Mouse (Mus musculus): ENCODE measurements around the gene Atp6v1c2. TPM values are rescaled to one million over a fixed set of nuclear protein-coding genes. Genes with fewer than 3 reads are reported as not detected.

Gene Atp6v1c2
- 0.35 and 0.51 TPM in 2 replicates for polyA plus RNA-seq (2015; fragmentation: Nextera tagmentation; extraction: Ambion mirVana)

- peaks cover 32% of the 10 kb centered on the region for H3K27me3 ChIP-seq
- peaks cover 10% of the 10 kb centered on the region for H3K4me1 ChIP-seq (replicated peaks)
- 65% methylated on average over 3 of the region's 3 CpGs for WGBS
Observed at GRCm38 (mm10) chr12:17329259-17329658, at the start of gene Atp6v1c2. Gene Atp6v1c2 (minus strand): TSS chr12:17329359.

GRCm38 (mm10) chr12:17376521-17376920 is 47.4 kb upstream of the Atp6v1c2 start:
- no peaks in the 10 kb centered on the region for H3K9me3 ChIP-seq (replicated peaks)
- H3K27me3 ChIP-seq: no peaks in the 10 kb centered on the region
- no peak overlapping the region for H3K4me2 ChIP-seq
- no peak for ATAC-seq (replicated peaks; ENCODE audit: insufficient number of reproducible peaks, insufficient read depth, low FRiP score, low read depth)
- WGBS: 89% methylated on average over 6 of the region's 6 CpGs
- no peak overlapping the region for H3K4me3 ChIP-seq
- peaks cover 34% of the 10 kb centered on the region; the same call in 1 of the 2 replicates for H3K36me3 ChIP-seq
- no peak overlapping the region for H3K27ac ChIP-seq
- H3K4me1 ChIP-seq (replicated peaks): no peaks in the 10 kb centered on the region
- H3K9ac ChIP-seq: no peak overlapping the region

More at GRCm38 (mm10) chr12:17329259-17329658, at the start of gene Atp6v1c2:
- Histone ChIP-seq H3K36me3 (no peaks in the 10 kb centered on the region), H3K4me3 (no peak within 1 kb of the TSS), H3K9ac (no peak within 1 kb of the TSS), H3K4me2 (no peak within 1 kb of the TSS), H3K27ac (no peak within 1 kb of the TSS), H3K9me3 (replicated peaks) (no peaks in the 10 kb centered on the region)
- ATAC-seq (replicated peaks; ENCODE audit: insufficient number of reproducible peaks, insufficient read depth, low FRiP score, low read depth): no peak

- no peaks in the 10 kb centered on the region for H3K4me1 ChIP-seq (replicated peaks)
- H3K4me2 ChIP-seq: no peak overlapping the region
- no peaks in the 10 kb centered on the region for H3K27me3 ChIP-seq
- H3K4me3 ChIP-seq: no peak overlapping the region
- H3K9ac ChIP-seq: no peak overlapping the region
- no peaks in the 10 kb centered on the region for H3K9me3 ChIP-seq (replicated peaks)
- no peak overlapping the region for H3K27ac ChIP-seq
- WGBS: 91% methylated on average over 4 of the region's 4 CpGs
- ATAC-seq (replicated peaks; ENCODE audit: insufficient number of reproducible peaks, insufficient read depth, low FRiP score, low read depth): no peak
- peaks cover 38% of the 10 kb centered on the region; the same call in 1 of the 2 replicates for H3K36me3 ChIP-seq
Observed at GRCm38 (mm10) chr12:17375243-17375642, 46.1 kb upstream of the Atp6v1c2 start.

GRCm38 (mm10) chr12:17373470-17373975 is 44.4 kb upstream of the Atp6v1c2 start:
- no peak overlapping the region for H3K4me2 ChIP-seq
- H3K27me3 ChIP-seq: no peaks in the 10 kb centered on the region
- H3K27ac ChIP-seq: no peak overlapping the region
- WGBS: 92% methylated on average over 5 of the region's 5 CpGs
- ATAC-seq (replicated peaks; ENCODE audit: insufficient number of reproducible peaks, insufficient read depth, low FRiP score, low read depth): no peak
- H3K36me3 ChIP-seq: peaks cover 53% of the 10 kb centered on the region; the same call in 1 of the 2 replicates
- no peak overlapping the region for H3K9ac ChIP-seq
- no peak overlapping the region for H3K4me3 ChIP-seq
- H3K9me3 ChIP-seq (replicated peaks): no peaks in the 10 kb centered on the region
- H3K4me1 ChIP-seq (replicated peaks): no peaks in the 10 kb centered on the region

GRCm38 (mm10) chr12:17372696-17373095 is 43.5 kb upstream of the Atp6v1c2 start:
- Histone ChIP-seq H3K4me3 (no peak overlapping the region), H3K27me3 (no peaks in the 10 kb centered on the region), H3K4me1 (replicated peaks) (no peaks in the 10 kb centered on the region), H3K36me3 (peaks cover 58% of the 10 kb centered on the region; the same call in 1 of the 2 replicates), H3K9me3 (replicated peaks) (no peaks in the 10 kb centered on the region), H3K27ac (no peak overlapping the region), H3K4me2 (no peak overlapping the region), H3K9ac (no peak overlapping the region)
- no peak for ATAC-seq (replicated peaks; ENCODE audit: insufficient number of reproducible peaks, insufficient read depth, low FRiP score, low read depth)
- WGBS: 66% methylated on average over 3 of the region's 3 CpGs

GRCm38 (mm10) chr12:17371589-17372235 is 42.6 kb upstream of the Atp6v1c2 start:
- H3K9me3 ChIP-seq (replicated peaks): no peaks in the 10 kb centered on the region
- no peaks in the 10 kb centered on the region for H3K27me3 ChIP-seq
- peaks cover 61% of the 10 kb centered on the region; the same call in 1 of the 2 replicates for H3K36me3 ChIP-seq
- no peak for ATAC-seq (replicated peaks; ENCODE audit: insufficient number of reproducible peaks, insufficient read depth, low FRiP score, low read depth)
- no peak overlapping the region for H3K27ac ChIP-seq
- 89% methylated on average over 8 of the region's 8 CpGs for WGBS
- H3K9ac ChIP-seq: no peak overlapping the region
- H3K4me3 ChIP-seq: no peak overlapping the region
- no peak overlapping the region for H3K4me2 ChIP-seq
- no peaks in the 10 kb centered on the region for H3K4me1 ChIP-seq (replicated peaks)

GRCm38 (mm10) chr12:17369551-17370325 is 40.6 kb upstream of the Atp6v1c2 start:
- no peaks in the 10 kb centered on the region for H3K27me3 ChIP-seq
- H3K27ac ChIP-seq: no peak overlapping the region
- WGBS: 90% methylated on average over 7 of the region's 7 CpGs
- H3K4me1 ChIP-seq (replicated peaks): no peaks in the 10 kb centered on the region
- ATAC-seq (replicated peaks; ENCODE audit: insufficient number of reproducible peaks, insufficient read depth, low FRiP score, low read depth): no peak
- H3K36me3 ChIP-seq: peaks cover 61% of the 10 kb centered on the region; the same call in 1 of the 2 replicates
- no peaks in the 10 kb centered on the region for H3K9me3 ChIP-seq (replicated peaks)
- no peak overlapping the region for H3K4me3 ChIP-seq
- no peak overlapping the region for H3K4me2 ChIP-seq
- no peak overlapping the region for H3K9ac ChIP-seq

GRCm38 (mm10) chr12:17369111-17369510 is 40.0 kb upstream of the Atp6v1c2 start:
- H3K27ac ChIP-seq: no peak overlapping the region
- H3K4me3 ChIP-seq: no peak overlapping the region
- WGBS: 92% methylated on average over 3 of the region's 3 CpGs
- no peak overlapping the region for H3K4me2 ChIP-seq
- H3K36me3 ChIP-seq: peaks cover 62% of the 10 kb centered on the region
- H3K9ac ChIP-seq: no peak overlapping the region
- H3K9me3 ChIP-seq (replicated peaks): no peaks in the 10 kb centered on the region
- H3K4me1 ChIP-seq (replicated peaks): no peaks in the 10 kb centered on the region
- no peaks in the 10 kb centered on the region for H3K27me3 ChIP-seq
- no peak for ATAC-seq (replicated peaks; ENCODE audit: insufficient number of reproducible peaks, insufficient read depth, low FRiP score, low read depth)

GRCm38 (mm10) chr12:17366981-17367380 is 37.8 kb upstream of the Atp6v1c2 start:
- no peaks in the 10 kb centered on the region for H3K4me1 ChIP-seq (replicated peaks)
- no peak overlapping the region for H3K9ac ChIP-seq
- no peak overlapping the region for H3K4me2 ChIP-seq
- H3K27ac ChIP-seq: no peak overlapping the region
- H3K9me3 ChIP-seq (replicated peaks): no peaks in the 10 kb centered on the region
- no peaks in the 10 kb centered on the region for H3K27me3 ChIP-seq
- no peak overlapping the region for H3K4me3 ChIP-seq
- peak; percentile 73 for ATAC-seq (replicated peaks; ENCODE audit: insufficient number of reproducible peaks, insufficient read depth, low FRiP score, low read depth)
- 56% methylated on average over 5 of the region's 5 CpGs for WGBS
- peaks cover 65% of the 10 kb centered on the region for H3K36me3 ChIP-seq

- peaks cover 65% of the 10 kb centered on the region for H3K36me3 ChIP-seq
Observed at GRCm38 (mm10) chr12:17362316-17362715, 33.2 kb upstream of the Atp6v1c2 start.

GRCm38 (mm10) chr12:17360650-17361049 is 31.5 kb upstream of the Atp6v1c2 start:
- Histone ChIP-seq H3K4me1 (replicated peaks) (no peaks in the 10 kb centered on the region), H3K27ac (no peak overlapping the region), H3K27me3 (no peaks in the 10 kb centered on the region), H3K9me3 (replicated peaks) (no peaks in the 10 kb centered on the region), H3K4me3 (no peak overlapping the region), H3K4me2 (no peak overlapping the region), H3K36me3 (peaks cover 69% of the 10 kb centered on the region), H3K9ac (no peak overlapping the region)
- ATAC-seq (replicated peaks; ENCODE audit: insufficient number of reproducible peaks, insufficient read depth, low FRiP score, low read depth): no peak
- WGBS: 90% methylated on average over 4 of the region's 4 CpGs

More at GRCm38 (mm10) chr12:17362316-17362715, 33.2 kb upstream of the Atp6v1c2 start:
- Histone ChIP-seq H3K27ac (no peak overlapping the region), H3K4me1 (replicated peaks) (no peaks in the 10 kb centered on the region), H3K4me3 (no peak overlapping the region), H3K9me3 (replicated peaks) (no peaks in the 10 kb centered on the region), H3K27me3 (no peaks in the 10 kb centered on the region), H3K4me2 (no peak overlapping the region), H3K9ac (no peak overlapping the region)
- WGBS: 91% methylated on average over 5 of the region's 5 CpGs
- no peak for ATAC-seq (replicated peaks; ENCODE audit: insufficient number of reproducible peaks, insufficient read depth, low FRiP score, low read depth)

Data from heart, embryonic 15.5 days (tissue).